Mouse (Mus musculus) ovary, adult 18-20 months (tissue): ENCODE measurements at regions not wholly inside any gene's neighbourhood (a gene's known extent, or its start where the extent isn't known, plus 50 kb on each side); places are given as distances from the start of the nearest gene placed in this dataset.
"Not testable (repeated sequence)": the region's sequence is repeated elsewhere in the genome, so short reads cannot be mapped to it uniquely, and the experiment has no call there.

Experiments used
- DNase-seq: peaks from one replicate; pipeline ENCODE4 v3.0.0; 2022; ENCODE audit warnings: low spot score, mixed read lengths

DNA sequence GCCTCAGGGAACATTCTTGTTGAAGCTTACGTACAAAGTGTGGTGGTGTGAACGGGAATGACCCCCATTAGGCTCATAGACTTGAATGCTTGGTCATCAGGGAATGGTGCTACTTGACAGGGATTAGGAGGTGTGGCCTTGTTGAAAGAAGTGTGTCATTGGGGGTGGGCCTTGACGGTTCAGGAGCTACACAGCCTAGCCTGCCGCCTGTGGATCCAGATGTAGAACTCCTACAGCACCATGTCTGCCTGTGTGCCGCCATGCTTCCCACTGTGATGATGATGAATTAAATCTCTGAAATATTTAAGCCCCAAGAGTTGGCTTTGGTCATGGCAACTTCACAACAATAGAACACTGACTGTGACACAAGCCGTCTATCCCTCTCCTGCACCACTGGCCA lies 163.6 kb downstream of the Ankrd50 start:
- no peak for DNase-seq

DNA sequence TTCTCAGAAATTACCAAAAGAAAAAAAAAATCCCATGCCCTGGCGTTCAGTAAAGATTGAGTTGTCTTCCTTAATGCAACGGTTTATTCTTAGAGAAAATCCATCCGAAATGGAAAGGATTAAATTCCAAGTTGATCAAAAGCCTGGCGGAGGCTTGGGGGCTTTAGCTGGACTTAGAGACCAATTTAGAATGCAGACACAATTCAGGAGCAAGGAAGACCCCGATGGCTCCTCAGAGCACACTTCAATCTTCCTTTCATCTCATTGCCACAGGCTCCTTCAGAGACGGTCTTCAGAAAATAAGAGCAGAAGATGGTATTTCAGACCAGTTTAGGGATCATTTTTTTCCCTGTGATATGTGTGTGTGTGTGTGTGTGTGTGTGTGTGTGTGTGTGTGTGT lies 171.8 kb downstream of the Ankrd50 start:
- DNase-seq: no peak

DNA sequence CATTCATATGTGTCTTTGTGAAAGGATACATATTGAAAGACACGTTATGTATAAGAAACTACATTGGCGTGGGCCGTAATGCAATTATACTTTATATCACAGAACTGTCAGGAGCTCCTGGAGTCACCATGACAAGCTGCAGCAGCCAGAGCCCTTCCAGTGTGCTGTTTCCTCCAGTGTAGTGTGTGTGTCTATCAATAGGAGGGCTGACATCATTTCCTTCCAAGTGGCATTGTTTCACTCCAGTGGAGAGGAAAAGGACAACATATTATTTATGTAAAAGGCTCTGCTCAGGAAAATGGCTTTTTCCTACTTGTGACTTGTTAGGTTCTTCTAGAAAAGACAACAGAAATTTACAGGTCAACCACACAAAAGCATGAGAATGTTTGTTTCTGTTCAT lies 172.5 kb downstream of the Ankrd50 start:
- no peak for DNase-seq

DNA sequence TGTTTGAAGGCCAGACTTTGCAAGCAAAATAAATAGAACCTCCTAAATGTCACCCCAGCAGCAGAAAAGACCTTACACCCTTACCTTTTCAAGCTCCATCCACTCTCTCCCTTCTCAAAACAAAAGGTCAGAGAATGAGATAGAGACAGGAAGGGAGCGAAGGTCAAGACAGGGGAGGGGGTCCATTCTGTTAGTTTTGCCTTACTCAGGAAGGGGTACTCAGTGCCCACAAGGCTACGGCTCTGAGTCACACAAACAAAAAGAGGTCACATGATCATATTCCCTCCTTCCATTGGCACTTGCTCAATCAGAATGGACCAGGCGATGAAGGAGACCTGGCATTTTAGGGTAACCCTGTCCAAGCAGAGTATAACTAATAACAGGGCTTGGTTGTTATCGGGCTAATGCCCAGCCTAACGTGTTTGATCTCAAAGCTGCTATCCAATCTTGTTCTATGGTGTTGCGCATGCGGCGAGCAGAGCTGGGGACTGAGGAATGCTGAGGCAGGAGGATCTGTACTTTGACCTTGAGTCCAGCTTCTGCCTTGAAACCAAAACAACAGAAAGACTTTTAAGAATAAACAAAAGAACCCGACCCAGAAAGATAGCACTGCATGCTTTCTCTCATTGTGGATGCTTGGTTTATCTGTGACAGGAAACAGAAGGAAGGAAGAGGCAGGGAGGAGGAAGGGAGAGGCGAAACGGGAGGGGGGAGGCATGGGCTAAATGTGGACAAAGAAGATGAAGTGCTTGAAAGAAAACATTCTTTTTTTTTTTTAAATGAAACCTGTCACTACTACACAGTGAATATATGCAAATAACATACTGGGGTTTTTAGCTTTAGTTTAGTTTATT lies 184.5 kb downstream of the Ankrd50 start:
- no peak for DNase-seq

DNA sequence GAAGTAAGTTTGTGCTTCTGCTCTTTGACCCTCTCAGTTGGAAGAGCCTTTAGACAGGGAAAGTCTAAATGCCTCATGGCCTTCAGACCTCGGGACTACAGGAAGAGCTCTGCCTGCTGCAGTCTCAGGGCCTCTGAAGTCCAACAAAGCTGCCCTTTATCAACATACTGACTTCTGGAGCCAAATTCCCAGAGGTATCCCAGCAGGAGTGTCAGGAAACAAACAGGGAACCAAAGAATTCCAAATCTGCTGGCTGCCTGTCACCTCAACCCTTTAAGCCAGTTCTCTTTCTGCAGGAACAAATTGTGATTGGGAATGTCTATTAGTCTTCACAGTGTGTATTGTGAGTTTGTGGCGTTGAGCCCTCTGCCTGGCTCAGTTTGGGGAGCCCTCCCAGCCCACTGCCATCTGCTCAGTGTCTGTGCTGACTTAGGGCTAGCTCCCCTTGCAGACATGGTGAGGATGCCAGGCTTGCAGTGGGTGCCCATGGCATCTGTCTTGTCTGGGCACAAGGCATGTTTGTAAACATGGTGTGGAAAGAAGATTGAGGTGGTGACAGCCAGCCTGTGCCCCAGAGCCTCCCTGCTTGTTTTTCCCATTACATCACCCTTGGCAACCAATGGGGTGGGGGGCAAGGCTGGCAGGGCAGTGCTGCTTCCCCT lies 185.3 kb downstream of the Ankrd50 start:
- no peak for DNase-seq

DNA sequence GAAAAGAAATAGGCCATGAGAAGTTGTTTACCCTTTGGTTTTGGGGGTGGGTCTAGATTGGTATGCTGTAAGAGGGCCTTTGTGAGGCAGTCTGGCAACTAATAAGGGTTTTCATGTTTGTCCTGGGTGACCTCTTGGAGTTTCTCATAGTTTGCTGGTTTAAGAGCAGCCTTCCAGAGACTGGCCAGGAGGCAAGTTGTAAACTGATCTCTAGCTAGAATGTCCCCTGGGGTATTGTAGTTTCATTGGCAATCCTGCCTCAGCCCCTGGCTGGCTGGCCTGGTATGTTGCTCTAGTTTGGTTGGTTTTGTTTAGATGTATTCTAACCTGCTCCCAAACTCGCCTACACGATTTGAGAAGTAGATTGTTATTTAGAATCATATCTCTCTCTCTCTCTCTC lies 187.1 kb downstream of the Ankrd50 start:
- no peak for DNase-seq

DNA sequence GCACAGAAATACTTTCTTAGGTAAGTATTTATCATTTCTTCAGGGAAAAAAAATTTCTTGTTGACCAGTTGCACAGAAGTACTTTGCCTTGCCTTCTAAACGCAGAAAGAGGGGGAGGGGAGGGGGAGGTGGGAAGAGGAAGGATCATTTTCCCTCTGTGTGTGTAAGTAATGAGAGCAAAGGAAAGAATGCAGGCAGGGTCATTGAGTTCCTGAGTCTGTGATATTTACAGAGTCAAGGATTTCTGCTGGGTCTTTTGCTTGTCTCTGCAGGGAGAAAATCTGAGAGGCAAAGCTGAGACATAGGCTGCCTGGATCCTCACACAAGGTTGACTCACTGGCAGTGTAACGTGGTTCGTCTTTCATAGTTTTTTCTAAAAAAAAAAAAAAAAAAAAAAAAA lies 195.6 kb downstream of the Ankrd50 start:
- DNase-seq: no peak

DNA sequence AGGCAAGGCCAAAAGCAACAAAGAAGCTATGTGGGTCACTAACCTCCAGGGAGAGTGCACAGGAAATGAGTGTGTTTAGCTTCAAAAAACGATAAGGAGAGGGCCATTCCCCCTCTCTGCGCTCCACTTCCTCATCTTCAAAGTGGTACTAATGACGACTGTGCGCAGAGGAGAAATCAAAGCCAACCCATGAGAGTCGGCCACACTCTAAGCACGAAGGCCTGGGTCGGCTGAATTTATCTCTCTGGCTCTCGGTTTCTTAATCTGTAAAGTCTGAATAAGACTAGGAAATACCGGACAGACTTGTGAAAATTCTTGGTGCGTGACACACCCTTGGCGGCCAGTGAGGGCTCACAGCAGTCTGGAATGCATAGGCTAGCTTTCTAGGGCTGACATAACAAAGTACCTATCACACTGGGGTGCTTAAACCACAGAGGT lies 200.9 kb downstream of the Ankrd50 start:
- DNase-seq: no peak

DNA sequence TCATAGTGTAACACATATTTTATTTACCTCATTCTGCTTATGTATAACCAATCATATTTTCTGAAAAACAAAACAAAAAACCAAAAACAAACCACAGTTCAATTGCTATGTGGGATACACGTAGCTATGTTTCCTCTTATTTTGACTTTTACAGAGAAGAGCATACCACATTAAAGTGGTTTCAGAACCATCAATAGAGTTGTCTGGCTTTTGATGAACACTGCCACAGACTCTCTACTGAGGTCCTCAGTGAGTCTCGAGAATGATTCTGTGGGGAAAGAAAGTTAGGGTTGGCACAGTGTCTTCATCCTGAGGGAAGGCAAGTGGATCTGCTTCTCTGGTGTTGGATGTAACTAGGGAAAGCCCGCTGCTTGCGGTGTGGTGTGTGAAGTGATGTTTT lies 201.8 kb downstream of the Ankrd50 start:
- no peak for DNase-seq

DNA sequence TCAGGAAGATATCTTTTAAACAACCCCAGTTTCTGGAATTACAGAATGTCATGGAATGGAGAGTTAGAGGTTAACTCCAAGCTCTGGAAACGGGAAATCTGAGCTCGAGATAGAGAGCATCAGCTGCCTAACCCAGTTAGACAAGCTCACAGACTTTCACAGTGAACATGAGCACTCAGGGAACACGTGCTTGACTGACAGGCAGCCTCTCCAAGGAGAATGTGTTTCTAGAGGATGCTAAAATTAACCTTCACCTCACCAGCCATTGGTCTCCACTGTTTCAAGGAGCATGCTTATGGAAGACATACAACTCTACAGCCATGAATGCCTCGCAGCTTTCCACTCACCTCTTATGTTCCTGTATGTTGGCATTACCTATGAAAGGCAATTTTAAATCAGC lies 203.0 kb downstream of the Ankrd50 start:
- no peak for DNase-seq

DNA sequence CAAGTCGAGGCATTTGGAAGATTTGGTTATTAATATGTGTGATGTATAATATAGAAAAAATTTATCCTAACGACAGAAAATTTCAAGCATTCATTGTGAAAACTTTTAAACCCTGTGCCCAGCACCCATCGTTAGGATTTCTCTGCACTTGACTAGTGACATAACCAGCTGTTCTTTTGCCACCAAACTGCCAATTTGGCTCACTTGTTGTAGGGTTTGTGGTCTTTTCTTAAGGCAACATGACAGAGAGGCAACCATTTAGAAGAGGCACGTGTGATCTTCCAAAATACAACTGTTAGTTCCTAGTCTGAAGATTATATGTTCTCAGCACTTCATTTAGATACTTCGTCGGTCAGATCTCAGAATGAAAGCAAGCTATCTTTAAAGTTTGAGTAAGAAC lies 203.8 kb downstream of the Ankrd50 start:
- no peak for DNase-seq

DNA sequence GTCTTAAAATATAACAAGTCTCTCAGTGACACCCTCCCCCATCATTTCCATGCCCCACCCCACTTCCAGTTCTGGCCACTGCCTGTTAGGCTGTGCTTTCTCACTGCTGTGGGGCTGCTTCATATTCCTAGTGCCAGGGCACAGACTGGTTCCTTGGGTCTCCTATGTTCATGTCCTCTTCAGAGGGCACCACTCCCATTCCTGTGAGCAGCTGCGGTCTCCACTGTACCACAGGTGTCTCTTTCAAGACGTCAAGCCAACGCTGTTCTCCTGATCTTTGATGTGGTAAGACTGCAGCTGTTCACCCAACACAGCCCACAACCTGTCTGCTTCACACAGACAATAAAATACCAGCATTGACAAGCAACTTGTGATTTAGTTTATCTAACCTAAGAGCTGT lies 204.5 kb downstream of the Ankrd50 start:
- DNase-seq: no peak

DNA sequence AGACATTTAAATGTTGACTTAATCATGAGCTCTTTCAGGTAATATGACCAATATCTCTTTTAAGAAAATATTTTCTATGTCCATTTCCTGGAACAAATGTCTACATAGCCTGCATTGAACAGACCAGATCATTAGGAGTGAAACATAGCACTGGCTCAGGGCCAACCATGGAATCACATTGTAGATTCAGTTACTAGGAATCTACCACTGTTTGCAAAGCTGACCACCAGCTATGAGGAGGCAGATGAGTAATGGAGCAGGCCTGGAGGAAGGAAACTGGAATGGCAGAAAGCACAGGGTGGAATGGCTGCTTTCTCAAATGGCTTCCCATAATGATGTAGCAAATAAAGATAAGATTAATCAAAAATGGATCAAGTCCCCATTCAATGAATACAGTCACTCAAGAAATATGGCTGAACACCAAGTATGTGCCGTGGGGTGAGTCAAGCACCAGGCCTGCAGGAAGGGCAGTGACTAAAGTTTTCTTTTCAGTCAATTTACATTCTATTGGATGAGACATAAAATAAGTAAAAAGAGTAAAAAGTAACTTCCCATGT lies 207.6 kb downstream of the Ankrd50 start:
- no peak for DNase-seq

DNA sequence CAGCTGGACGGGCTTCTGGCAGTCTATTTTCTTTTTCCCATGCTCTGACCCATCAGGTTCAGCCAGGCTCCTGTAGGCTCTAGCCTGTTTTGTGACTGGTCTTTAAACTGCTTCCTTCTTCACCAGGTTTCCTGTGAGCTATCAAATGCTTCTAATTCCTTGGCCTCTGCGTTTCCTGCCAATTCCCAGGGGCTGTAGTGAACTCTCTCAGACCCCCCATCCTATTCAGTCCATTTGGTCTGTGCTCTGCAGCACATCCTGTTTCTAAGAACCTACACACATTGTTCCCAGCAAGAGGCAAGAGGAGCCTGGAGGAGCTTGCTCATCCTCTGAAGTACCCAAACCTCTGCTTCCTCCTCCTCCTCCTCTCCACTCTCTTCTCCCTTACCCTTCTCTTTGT lies 209.3 kb downstream of the Ankrd50 start:
- DNase-seq: no peak

DNA sequence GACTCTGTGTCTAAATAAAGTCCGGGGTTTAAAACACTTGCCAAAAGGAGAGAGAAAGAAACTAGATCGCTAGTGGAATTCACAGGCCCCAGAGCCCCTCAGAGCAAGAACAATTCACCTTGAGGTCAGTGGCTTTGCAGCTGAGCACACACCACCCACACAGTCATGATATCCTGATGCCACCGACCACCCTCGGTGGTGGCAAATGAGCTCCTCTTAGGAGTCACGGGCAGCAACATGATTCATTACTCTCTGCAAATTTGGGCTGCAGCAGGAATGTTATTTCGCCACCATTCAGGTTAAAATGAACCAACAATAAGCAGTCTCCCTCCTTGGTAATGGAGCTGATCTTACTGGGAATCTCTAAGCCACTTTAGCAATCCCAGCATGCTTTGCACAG lies 213.9 kb downstream of the Ankrd50 start:
- DNase-seq: no peak

DNA sequence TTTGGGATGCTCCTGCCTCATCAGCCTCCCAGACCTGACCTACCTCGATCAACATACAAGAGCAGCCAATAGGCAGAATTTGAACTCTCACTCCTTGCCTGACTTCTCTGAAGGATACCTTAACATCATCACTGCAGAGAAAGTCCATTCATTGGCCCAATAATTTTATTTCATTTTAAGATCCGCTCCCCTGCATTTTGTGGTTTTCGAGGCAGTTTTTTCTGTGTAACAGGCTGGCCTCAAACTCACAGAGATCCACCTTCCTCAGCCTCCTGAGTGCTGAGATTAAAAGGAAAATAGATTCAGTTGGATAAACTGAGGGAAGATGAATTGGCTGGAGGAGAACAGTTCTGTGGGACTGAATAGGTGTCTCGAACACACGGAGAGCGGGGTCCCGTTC lies 216.4 kb downstream of the Ankrd50 start:
- no peak for DNase-seq

DNA sequence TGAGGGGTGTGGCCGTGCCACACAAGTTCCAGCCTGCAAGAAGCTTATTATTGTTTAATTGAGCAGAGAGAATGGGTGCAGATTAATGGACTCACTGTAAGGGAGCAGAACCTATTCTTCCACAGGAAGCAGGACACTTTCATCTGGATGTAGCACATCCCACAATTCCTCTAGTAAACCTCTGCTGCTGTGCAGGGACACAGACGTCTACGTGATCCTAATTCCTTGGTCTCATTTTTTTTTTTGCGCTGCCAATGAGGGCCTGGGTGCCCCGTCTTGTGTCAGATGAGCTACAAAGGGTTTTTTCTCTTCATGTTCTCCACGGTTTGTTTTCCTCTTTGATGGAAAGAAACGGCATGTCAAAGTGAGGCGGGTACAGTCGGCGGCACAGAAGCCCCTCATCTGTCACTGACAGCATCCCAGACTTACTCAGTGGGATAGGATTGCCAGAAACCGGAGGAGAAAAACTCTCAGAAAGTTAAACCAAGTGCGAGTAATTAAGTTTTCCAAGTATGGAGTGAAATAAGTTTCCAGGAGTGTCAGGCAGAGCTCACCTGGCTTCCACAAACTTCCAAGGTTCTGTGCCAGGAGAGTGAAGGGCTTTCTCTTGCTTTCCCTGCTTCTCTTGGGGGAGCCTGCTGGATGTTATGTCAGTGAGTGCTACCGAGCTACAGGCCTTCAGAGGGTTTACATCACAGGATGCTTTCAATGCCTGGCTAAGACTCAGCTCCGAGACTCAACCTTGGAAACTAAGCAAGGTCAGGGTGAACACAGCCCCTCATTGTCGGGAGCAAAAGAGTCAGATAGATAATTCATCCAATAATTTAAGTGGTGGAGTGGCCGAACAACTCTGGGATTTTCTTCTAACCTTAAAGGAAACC lies 221.1 kb downstream of the Ankrd50 start:
- no peak for DNase-seq

DNA sequence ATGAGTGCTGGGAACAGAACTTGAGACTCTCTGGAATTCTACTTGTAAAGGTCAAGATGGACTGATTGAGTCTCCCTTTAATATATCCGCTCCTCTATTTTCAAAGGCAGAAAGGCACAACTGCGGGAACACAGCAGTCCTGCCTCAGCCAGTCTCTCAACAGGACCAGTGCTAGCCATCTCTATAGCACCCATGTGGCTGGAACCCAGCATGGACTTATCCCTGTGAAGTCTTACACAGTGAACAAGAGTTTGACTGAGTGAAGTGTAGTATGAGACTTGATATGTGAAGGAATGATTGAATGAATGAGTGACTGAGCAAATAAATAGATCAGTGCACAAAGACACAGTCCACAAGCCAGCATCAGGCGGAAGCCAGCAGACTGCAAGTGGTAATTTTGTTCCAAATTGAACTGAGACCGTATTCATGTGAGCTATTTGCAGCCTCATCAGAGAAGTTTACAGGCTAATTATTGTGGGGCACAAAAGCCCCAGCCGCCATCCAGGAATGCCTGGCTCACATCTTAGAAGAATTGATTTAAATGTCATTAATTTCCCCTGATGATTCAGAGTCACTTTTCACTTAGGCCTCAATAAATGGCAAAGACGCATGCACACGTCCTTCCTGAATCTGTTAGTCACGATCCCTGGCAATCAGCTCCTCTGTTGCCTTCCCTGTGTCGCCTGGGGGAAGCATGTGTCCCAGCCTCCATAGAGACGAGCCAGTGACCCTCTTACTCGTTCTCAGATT lies 223.1 kb downstream of the Ankrd50 start:
- DNase-seq: no peak

DNA sequence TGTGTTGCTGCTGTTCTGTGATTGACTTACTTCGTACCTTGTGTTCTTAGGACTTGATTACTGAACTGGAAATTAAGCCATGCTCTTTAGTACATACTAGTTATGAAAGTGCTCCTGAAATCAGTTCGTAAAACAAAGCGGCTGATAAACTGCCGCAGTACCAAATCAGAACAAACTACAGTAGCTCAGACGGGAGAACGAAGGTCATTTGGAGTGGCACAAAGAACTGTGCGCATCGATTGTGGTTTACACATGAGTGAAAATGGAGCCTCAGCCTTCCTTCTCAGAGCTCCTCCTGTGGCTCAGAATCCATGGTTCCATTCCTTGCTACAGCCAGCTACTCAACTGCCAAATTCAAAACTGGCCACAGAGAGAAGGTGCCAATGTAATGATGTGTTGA lies 225.4 kb downstream of the Ankrd50 start:
- DNase-seq: not testable (repeated sequence)

DNA sequence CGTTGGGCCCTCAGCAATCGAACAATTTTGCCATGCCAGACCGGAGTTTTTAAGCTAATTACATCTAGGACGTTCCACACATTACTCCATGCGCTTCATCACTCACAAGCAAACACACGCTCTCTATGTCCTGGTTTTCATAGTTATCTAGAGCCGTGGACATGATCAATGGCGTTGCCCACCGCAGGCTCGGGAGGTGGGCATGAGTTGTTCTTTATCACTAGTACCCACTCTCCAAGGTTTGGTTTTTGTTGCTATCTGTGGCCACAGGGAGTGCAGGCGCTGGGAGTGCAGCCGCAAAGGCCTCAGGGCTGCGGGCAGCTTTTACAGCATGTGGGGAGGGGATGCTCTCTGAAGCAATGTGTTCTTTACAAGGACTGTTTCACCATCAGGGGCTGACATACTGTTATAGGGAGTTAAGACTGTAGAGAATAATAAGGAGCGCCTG lies 226.8 kb downstream of the Ankrd50 start:
- DNase-seq: no peak

DNA sequence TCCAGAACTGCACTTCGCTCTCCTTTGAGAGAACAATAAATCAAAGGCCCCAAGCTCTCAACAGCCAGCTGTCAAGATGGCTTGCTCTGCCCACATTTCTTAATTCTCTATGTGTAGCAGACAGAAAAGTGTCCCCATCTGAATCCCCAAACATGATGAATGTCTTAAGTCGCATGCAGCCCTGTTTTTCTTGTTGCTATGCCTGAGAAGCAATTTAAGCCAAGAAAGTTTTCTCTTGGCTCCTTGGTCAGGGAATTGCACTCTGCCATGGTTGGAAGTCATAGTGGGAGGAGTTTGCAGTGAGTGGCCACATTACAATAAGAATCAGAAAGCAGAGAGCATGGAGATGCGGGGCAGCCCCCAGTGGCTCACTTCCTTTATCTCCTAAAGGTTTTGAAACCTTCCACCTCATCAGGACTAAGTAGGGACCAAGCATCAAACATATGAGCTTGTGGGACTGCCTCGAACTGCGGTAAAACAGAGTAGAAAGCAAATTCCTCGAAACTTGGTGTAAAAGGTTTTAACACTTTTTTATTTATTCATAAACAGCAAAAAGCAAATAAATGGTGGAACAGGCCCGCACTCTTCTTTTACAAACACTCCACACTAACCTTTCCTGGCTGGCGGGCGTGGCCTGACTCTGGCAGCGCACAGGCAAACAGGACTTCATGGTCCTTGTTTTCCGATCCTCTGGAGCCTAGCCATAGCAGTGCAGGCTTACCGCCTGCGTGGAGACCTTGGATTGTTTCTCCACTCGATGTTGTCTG lies 227.4 kb downstream of the Ankrd50 start:
- DNase-seq: no peak
